Mouse (Mus musculus): ENCODE measurements around the gene Uxs1. TPM values are rescaled to one million over a fixed set of nuclear protein-coding genes. Genes with fewer than 3 reads are reported as not detected.

Uxs1 gene
- polyA plus RNA-seq, 1 experiment from 2014 or later, result 28.8 TPM

DNA sequence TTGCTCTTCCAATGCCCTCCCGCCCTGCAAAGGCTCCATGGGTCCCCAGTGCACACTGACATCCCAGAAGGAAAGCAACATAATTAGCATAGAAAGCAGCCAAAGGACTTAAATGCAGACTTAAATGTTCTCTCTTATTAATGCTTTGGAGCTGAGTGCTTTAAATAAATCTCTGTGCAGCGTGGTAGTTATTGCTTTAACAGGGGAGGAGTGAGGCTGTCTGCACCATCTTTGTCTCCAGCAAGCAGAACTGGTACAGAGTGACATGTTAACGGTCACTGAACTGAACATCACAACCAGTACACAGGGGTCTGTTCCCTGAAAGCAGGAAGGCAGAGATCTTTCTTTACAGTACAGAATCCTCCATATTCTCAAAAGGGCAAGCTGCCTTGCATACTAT, 29.6 kb downstream of the Uxs1 start:
- Histone ChIP-seq H3K9ac (no peak overlapping the region), H3K27me3 (no peaks in the 10 kb centered on the region), H3K9me3 (replicated peaks) (no peaks in the 10 kb centered on the region), H3K36me3 (peaks cover 8% of the 10 kb centered on the region), H3K4me3 (replicated peaks) (no peak overlapping the region), H3K4me1 (no peaks in the 10 kb centered on the region), H3K27ac (replicated peaks) (no peak overlapping the region), H3K4me2 (replicated peaks) (no peak overlapping the region)
- no peak for ATAC-seq (ENCODE audit: insufficient number of reproducible peaks, low FRiP score, low TSS enrichment, low read depth)
- WGBS, result 73% methylated on average over 3 of the region's 3 CpGs

DNA sequence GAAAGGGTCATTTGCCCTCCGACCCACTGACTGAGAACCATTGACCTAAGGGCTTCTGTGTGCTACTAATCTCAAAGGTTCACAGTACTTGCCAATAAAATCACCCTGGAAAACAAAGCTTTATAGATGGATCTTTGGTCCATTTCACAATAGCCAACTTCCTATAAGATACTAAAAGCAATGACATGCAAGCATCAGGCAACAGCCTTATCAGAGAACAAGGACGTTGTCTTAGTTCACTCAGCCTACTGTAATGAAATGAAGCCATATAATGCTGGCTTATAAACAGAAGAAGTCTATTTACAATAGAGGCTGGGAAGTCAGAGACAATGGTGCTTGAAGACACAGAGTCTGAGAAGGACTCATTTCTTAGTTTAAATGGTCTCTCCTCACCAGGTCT, 37.8 kb downstream of the Uxs1 start:
- no peak for ATAC-seq (ENCODE audit: insufficient number of reproducible peaks, low FRiP score, low TSS enrichment, low read depth)
- Histone ChIP-seq H3K4me2 (replicated peaks) (no peak overlapping the region), H3K27me3 (no peaks in the 10 kb centered on the region), H3K9ac (no peak overlapping the region), H3K9me3 (replicated peaks) (no peaks in the 10 kb centered on the region), H3K36me3 (peaks cover 21% of the 10 kb centered on the region; the same call in 1 of the 2 replicates), H3K27ac (replicated peaks) (no peak overlapping the region), H3K4me1 (no peaks in the 10 kb centered on the region), H3K4me3 (replicated peaks) (no peak overlapping the region)
- WGBS, result 92% methylated on average over 2 of the region's 2 CpGs

DNA sequence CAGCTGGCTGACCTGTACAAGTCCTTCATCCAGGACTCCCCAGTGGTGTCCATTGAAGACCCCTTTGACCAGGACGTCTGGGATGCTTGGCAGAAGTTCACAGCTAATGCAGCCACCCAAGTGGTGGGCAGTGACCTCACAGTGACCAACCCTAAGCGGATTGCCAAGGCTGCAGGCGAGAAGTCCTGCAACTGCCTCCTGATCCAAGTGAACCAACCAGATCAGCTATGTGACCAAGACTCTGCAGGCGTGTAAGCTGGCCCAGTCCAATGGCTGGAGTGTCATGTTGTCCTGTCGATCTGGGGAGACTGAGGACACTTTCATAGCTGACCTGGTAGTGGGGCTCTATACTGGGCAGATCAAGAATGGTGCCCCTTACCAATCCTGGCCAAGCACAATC, 40.9 kb downstream of the Uxs1 start:
- no peaks in the 10 kb centered on the region for H3K9me3 ChIP-seq (replicated peaks)
- 92% methylated on average over 5 of the region's 5 CpGs for WGBS
- ATAC-seq (ENCODE audit: insufficient number of reproducible peaks, low FRiP score, low TSS enrichment, low read depth), result no peak
- no peak overlapping the region for H3K4me3 ChIP-seq (replicated peaks)
- no peak overlapping the region for H3K4me2 ChIP-seq (replicated peaks)
- H3K4me1 ChIP-seq, result no peaks in the 10 kb centered on the region
- peaks cover 21% of the 10 kb centered on the region; the same call in 1 of the 2 replicates for H3K36me3 ChIP-seq
- H3K27me3 ChIP-seq, result no peaks in the 10 kb centered on the region
- no peak overlapping the region for H3K9ac ChIP-seq
- no peak overlapping the region for H3K27ac ChIP-seq (replicated peaks)

- WGBS, result 84% methylated on average over 5 of the region's 5 CpGs
- Histone ChIP-seq H3K9ac (no peak overlapping the region), H3K9me3 (replicated peaks) (no peaks in the 10 kb centered on the region), H3K36me3 (peaks cover 21% of the 10 kb centered on the region; the same call in 1 of the 2 replicates), H3K27me3 (no peaks in the 10 kb centered on the region), H3K4me2 (replicated peaks) (no peak overlapping the region), H3K4me1 (no peaks in the 10 kb centered on the region), H3K4me3 (replicated peaks) (no peak overlapping the region), H3K27ac (replicated peaks) (no peak overlapping the region)
- no peak for ATAC-seq (ENCODE audit: insufficient number of reproducible peaks, low FRiP score, low TSS enrichment, low read depth)
Observed at GRCm38 (mm10) chr1:43785316-43785715, 42.3 kb downstream of the Uxs1 start.

DNA sequence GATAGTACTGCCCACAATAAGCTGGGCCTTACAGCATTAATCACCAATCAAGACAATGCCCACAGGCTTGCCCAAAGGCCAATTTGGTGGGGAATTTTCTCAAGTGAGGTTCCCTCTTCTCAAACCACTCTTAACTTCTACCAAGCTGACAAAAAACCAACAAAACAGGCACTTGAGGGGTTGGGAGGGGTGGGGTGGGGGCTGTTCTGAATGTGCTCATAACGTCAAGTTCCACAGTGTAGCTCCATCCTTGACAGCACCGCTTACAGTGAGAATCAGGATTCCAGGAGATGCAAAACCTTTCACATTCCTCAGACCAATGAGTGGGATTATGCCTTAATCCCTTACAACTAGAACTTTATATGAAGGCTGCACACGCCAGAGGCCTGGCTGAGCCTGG, 44.4 kb downstream of the Uxs1 start:
- 71% methylated on average over 3 of the region's 3 CpGs for WGBS
- ATAC-seq (ENCODE audit: insufficient number of reproducible peaks, low FRiP score, low TSS enrichment, low read depth), result no peak
- no peak overlapping the region for H3K4me3 ChIP-seq (replicated peaks)
- no peaks in the 10 kb centered on the region for H3K9me3 ChIP-seq (replicated peaks)
- H3K9ac ChIP-seq, result no peak overlapping the region
- no peaks in the 10 kb centered on the region for H3K4me1 ChIP-seq
- no peaks in the 10 kb centered on the region for H3K27me3 ChIP-seq
- peaks cover 24% of the 10 kb centered on the region for H3K36me3 ChIP-seq
- no peak overlapping the region for H3K4me2 ChIP-seq (replicated peaks)
- H3K27ac ChIP-seq (replicated peaks), result no peak overlapping the region

DNA sequence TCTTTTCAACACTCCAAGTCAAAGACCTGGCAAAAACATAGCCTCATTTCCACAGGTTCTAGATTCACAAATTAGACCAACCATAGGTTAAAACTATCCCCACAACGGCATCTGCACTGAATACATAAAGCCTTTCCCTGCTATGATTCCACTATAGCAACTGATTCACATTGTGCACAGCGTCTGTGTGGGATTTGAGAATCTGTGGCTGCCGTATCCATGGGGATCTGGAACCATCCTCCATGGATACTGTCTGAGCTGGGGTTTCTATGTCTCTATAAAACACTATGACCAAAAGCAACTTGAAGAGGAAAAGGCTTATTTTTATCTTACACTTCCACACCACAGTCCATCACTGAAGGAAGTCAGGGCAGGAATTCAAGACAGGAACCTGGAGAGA, 44.9 kb downstream of the Uxs1 start:
- ATAC-seq (ENCODE audit: insufficient number of reproducible peaks, low FRiP score, low TSS enrichment, low read depth), result no peak
- peaks cover 24% of the 10 kb centered on the region for H3K36me3 ChIP-seq

DNA sequence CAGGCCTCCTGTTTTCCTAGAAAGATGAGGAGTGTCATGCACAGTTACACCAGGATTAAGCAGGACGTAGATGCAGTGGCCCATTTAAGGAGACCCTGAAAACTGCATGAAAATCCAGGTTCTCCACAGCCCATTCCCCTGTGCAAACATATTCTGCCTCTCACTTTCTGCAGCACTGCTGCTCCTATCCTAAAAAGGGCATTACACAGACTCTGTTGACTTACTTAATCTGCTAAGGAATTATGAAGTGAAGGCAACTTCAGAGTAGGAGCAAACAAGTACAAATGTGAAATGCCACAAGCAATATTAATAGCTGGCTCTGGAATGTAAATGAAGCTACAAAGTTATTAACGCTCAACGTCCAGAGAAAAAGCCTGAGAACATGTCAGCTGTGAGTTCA, 45.9 kb downstream of the Uxs1 start:
- ATAC-seq (ENCODE audit: insufficient number of reproducible peaks, low FRiP score, low TSS enrichment, low read depth), result no peak
- H3K9ac ChIP-seq, result no peak overlapping the region
- peaks cover 19% of the 10 kb centered on the region for H3K36me3 ChIP-seq
- no peak overlapping the region for H3K27ac ChIP-seq (replicated peaks)
- no peaks in the 10 kb centered on the region for H3K27me3 ChIP-seq
- no peak overlapping the region for H3K4me2 ChIP-seq (replicated peaks)
- H3K9me3 ChIP-seq (replicated peaks), result no peaks in the 10 kb centered on the region
- H3K4me3 ChIP-seq (replicated peaks), result no peak overlapping the region
- WGBS, result 49% methylated on average over 3 of the region's 3 CpGs
- H3K4me1 ChIP-seq, result no peaks in the 10 kb centered on the region

More for the DNA sequence above, 44.9 kb downstream of the Uxs1 start:
- 84% methylated on average over 3 of the region's 3 CpGs for WGBS
- H3K27me3 ChIP-seq, result no peaks in the 10 kb centered on the region
- H3K9me3 ChIP-seq (replicated peaks), result no peaks in the 10 kb centered on the region
- H3K4me3 ChIP-seq (replicated peaks), result no peak overlapping the region
- H3K4me1 ChIP-seq, result no peaks in the 10 kb centered on the region
- H3K4me2 ChIP-seq (replicated peaks), result no peak overlapping the region
- H3K9ac ChIP-seq, result no peak overlapping the region
- no peak overlapping the region for H3K27ac ChIP-seq (replicated peaks)

DNA sequence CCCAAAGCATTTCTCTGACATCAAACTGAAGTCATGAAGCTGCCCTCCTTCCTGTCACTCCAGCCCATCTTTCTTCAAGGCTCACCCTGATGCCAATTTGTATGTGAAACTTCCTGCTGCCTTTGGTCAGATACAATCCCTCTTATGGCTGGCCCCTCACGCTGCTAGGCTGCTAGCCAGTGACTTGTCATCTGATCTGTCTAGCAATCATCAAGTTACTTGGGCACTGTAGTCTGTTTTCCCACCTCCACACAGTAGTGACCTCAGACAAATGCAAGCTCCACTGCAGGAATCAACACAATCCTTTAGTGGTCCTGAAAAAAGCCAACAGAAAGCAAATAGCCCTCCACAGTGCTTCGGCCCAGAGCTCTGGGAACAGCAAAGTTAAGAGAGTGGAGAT, 46.4 kb downstream of the Uxs1 start:
- H3K9me3 ChIP-seq (replicated peaks), result no peaks in the 10 kb centered on the region
- H3K27ac ChIP-seq (replicated peaks), result no peak overlapping the region
- H3K4me1 ChIP-seq, result no peaks in the 10 kb centered on the region
- peaks cover 15% of the 10 kb centered on the region for H3K36me3 ChIP-seq
- no peak overlapping the region for H3K9ac ChIP-seq
- 58% methylated on average over 2 of the region's 2 CpGs for WGBS
- no peak for ATAC-seq (ENCODE audit: insufficient number of reproducible peaks, low FRiP score, low TSS enrichment, low read depth)
- no peaks in the 10 kb centered on the region for H3K27me3 ChIP-seq
- no peak overlapping the region for H3K4me3 ChIP-seq (replicated peaks)
- H3K4me2 ChIP-seq (replicated peaks), result no peak overlapping the region

DNA sequence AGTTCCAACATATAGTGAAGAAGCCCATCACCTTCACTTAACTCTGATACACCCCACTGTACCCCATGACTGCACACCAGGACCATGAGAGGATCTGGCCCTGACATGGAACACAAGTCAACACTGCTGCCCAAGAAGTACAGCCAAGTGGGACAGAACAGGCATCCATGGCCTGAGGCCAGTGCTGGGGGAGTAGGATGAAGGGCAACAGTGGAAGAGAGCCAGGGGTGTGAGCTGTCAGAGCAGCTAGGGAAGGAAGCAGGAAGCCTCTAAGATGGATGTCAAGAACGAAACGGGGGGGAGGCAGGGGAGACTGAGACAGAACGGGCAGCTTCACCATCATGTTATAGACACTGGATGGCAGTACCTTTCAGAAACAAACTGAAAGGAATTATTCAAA, 51.5 kb downstream of the Uxs1 start:
- ATAC-seq (ENCODE audit: insufficient number of reproducible peaks, low FRiP score, low TSS enrichment, low read depth), result no peak
- Histone ChIP-seq H3K36me3 (peaks cover 23% of the 10 kb centered on the region), H3K9me3 (replicated peaks) (no peaks in the 10 kb centered on the region), H3K27me3 (no peaks in the 10 kb centered on the region), H3K4me3 (replicated peaks) (no peak overlapping the region), H3K27ac (replicated peaks) (no peak overlapping the region), H3K4me2 (replicated peaks) (no peak overlapping the region), H3K9ac (no peak overlapping the region), H3K4me1 (no peaks in the 10 kb centered on the region)
- 91% methylated on average over 3 of the region's 3 CpGs for WGBS

GRCm38 (mm10) chr1:43774126-43774525, 53.5 kb downstream of the Uxs1 start:
- Histone ChIP-seq H3K9ac (no peak overlapping the region), H3K9me3 (replicated peaks) (no peaks in the 10 kb centered on the region), H3K36me3 (peaks cover 20% of the 10 kb centered on the region), H3K4me3 (replicated peaks) (no peak overlapping the region), H3K27ac (replicated peaks) (no peak overlapping the region), H3K27me3 (no peaks in the 10 kb centered on the region), H3K4me2 (replicated peaks) (no peak overlapping the region), H3K4me1 (no peaks in the 10 kb centered on the region)
- ATAC-seq (ENCODE audit: insufficient number of reproducible peaks, low FRiP score, low TSS enrichment, low read depth), result no peak
- WGBS, result 92% methylated on average over 4 of the region's 4 CpGs

DNA sequence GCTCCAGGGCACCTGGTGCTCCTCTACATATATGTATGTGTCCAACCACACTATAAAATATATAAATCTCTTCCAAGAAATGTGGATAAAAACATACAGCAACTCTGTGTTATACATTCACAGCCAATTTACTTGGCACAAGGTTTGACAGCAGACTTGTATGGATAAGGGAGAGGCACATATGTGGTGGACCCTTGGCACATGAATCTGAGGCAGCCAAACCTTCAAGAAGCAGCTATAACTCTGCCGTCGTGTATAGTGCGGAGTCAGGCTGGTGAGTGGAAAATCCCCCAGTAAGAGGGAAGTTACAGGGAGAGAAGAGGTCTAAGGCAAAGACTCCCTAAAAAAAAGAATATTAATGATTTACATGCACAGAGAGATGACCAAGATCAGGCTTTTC, 54.9 kb downstream of the Uxs1 start:
- H3K4me3 ChIP-seq (replicated peaks), result no peak overlapping the region
- H3K9ac ChIP-seq, result no peak overlapping the region
- no peak overlapping the region for H3K4me2 ChIP-seq (replicated peaks)
- H3K27ac ChIP-seq (replicated peaks), result no peak overlapping the region
- 87% methylated on average over 3 of the region's 3 CpGs for WGBS
- H3K36me3 ChIP-seq, result peaks cover 14% of the 10 kb centered on the region
- H3K9me3 ChIP-seq (replicated peaks), result no peaks in the 10 kb centered on the region
- H3K27me3 ChIP-seq, result no peaks in the 10 kb centered on the region
- no peak for ATAC-seq (ENCODE audit: insufficient number of reproducible peaks, low FRiP score, low TSS enrichment, low read depth)
- peaks cover 2% of the 10 kb centered on the region; the same call in 1 of the 2 replicates for H3K4me1 ChIP-seq

GRCm38 (mm10) chr1:43770032-43770431, 57.6 kb downstream of the Uxs1 start:
- ATAC-seq (ENCODE audit: insufficient number of reproducible peaks, low FRiP score, low TSS enrichment, low read depth), result no peak
- H3K9ac ChIP-seq, result no peak overlapping the region
- no peaks in the 10 kb centered on the region for H3K9me3 ChIP-seq (replicated peaks)
- H3K4me3 ChIP-seq (replicated peaks), result no peak overlapping the region
- peaks cover 14% of the 10 kb centered on the region for H3K36me3 ChIP-seq
- WGBS, result 87% methylated on average over 3 of the region's 3 CpGs
- H3K4me1 ChIP-seq, result peaks cover 2% of the 10 kb centered on the region; the same call in 1 of the 2 replicates
- H3K27me3 ChIP-seq, result no peaks in the 10 kb centered on the region
- H3K4me2 ChIP-seq (replicated peaks), result no peak overlapping the region
- no peak overlapping the region for H3K27ac ChIP-seq (replicated peaks)
